Mouse (Mus musculus): Measurements from ENCODE around the gene Mid1ip1. TPM values are rescaled to one million over a fixed set of nuclear protein-coding genes. Genes with fewer than 3 reads are reported as not detected.

Gene Mid1ip1
- polyA plus RNA-seq (2015; fragmentation: Nextera tagmentation; extraction: Ambion mirVana) = 12.6 and 15.0 TPM in 2 replicates

DNA sequence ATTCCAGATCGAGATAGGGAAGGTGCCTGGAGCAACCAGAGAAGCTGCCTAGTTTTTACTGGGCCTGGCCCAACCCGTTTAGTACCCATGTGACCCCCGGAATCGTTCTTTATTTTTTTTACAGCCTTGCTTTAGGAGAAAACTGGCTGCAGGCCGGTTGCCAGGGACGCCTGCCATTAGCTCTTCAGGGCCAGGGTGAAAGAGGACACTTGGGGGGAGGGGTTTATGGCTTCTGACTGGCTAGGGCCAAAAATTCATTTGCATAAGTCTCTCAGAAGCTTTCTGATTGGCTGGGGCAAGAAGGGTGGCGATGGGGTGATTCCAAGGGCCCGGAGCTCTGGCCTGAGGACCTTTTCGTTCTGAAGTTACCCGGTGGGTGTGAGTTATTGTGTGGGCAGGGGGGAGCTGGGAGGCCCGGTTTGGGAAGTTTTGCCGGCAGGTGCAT is at the start of gene Mid1ip1:
Gene Mid1ip1 (plus strand): TSS at position 318 of the 445 bp plus-strand sequence.
- peak; percentile 60 for DNase-seq (ENCODE audit: low spot score)

DNA sequence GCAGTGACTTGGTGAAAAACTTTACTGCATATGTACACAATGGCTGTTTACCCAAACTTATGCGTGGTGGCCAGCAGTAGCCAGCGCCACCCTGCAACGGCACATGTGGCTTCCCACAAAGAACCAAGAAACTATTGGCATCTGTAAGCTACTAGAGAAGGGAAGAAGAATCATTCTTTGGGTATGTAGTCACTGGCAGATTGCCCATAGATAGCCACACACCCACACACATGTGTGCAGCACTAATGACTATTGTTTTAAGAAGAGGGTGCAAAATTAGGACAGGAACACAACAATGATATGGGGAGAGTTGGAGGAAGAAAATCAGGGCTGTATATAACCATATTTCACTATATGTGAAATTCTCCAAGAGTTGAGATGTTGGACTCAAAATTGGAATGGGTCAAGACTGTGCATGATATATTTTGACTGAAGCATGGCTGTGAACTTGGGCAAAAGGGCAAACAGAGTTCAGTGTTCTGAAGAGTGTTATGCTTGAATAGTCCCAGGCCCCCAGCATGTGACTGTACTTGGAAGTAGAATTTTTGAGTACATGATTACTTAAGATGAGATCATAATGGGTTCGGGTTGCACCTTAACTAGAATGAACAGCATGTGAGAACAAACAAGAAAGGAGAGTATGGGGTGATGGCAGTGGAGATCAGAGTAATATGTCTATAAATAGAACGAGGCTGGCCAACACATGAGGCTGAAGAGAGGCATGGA is 20.2 kb upstream of the Mid1ip1 start:
- DNase-seq (ENCODE audit: low spot score) = no peak

DNA sequence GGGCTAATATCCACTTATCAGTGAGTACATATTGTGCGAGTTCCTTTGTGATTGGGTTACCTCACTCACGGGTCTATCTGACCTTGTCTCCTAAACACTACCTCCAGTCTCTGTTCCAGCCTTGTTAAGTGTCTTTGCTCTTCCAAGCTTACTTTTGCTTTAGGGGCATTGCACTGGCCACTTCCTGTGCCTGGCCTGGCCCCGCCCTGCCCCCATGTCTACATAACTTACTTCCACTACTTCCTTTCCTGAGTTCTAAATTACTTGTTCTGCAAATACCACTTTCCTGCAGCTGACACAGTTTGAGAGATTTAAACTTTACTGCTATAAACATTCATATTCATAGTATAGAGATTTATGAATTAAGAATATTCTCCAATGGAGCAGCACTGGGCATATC is 8.1 kb upstream of the Mid1ip1 start:
- no peak for DNase-seq (ENCODE audit: low spot score)

DNA sequence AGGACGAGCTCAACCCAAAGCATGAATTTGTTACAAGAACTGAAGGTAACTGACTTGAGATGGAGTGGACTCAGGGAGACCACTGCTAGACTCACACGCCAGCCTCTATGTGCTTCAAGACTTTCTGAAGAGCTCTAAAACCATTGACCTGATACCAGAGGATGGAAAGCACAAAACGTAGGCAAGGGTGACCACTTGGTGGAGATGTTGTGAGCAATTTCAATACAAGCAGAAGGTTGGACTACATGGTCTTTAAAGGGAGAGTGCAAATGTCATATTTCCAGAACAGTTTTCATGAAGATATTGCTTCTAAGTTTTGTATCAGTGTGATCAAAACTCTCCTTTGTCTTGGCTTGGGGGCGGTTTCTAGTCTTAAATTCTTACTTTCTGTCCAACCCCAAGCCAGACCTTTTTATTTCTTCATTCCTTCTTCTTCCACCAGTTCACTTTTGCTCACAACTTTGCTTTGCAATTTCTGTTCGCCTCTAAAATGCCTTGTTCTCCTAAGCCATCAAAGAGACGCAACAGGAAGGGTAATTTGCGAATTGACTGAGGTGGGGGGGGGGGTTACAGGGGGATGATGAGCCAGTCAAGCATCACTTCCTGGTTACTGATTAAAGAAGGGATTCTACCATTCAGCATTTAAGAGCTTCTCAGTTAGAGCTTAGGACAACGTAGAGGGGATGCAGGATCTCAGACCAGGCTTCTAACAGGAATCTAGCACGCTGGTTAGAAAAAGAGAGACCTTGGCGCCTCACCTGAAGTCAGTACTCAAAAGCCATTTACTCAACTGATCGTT is 775 bp upstream of the Mid1ip1 start:
- peak; percentile 17 for DNase-seq (ENCODE audit: low spot score)

DNA sequence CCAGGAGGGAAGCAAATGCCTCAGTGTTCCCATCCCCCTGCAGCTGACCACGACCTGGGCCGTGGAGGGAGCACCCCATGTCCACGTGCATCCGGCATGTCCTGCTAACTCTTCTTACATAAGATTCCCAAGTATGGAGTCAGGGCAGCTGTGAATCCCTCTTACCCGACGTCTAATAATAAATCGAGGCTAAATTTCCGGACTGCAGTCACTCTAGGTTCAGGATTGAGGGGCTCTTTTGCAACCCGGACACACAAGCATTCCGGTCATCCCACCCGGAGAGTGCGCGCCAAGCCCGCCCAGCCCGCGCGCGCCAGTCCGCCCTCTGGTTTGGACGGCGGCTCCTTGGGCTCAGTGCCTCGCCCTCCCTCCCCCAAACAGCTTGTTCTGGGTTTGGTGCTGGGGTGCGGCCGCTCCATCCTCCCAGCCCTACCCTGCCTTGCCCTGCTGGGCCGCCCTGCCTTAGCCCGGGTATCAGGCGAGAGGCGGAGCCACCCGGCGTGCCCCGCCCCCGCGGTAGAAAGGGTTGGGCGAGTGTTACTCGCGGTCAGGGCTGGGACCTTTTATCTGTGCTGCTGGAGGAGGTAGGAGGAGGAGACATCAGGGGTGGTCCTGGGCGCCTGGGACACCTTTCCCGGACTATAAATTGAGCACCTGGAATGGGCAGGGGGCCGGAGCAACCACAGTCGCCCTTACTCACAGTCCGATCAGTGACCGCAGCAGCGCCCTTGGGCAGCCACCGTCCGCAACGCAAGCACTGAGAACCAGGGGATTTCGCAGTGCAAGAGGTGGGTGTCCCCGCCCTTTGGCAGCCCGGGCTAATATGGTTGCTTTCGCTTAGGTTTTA is 2.3 kb downstream of the Mid1ip1 start:
- DNase-seq (ENCODE audit: low spot score) = peak; percentile 58

DNA sequence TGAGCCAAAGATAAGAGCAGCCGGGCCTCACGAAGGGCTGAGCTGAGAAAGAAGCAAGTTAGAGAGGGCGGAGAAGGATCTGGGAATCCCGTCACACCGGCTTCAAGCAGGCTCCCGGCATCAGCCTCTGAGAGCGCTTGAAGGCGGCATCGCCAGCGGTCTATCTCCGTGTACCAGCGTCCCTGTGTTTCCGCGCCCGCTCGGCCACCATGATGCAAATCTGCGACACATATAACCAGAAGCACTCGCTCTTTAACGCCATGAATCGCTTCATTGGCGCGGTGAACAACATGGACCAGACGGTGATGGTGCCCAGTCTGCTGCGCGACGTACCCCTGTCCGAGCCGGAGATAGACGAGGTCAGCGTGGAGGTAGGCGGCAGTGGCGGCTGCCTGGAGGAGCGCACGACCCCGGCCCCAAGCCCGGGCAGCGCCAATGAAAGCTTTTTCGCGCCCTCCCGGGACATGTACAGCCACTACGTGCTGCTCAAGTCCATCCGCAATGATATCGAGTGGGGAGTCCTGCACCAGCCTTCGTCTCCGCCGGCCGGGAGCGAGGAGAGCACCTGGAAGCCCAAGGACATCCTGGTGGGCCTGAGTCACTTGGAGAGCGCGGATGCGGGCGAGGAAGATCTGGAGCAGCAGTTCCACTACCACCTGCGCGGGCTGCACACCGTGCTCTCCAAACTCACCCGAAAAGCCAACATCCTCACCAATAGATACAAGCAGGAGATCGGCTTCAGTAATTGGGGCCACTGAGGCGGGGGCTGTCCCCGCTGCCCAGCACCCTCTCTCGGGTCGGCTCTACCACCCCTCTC is 3.4 kb downstream of the Mid1ip1 start:
- DNase-seq (ENCODE audit: low spot score) = peak; percentile 20

DNA sequence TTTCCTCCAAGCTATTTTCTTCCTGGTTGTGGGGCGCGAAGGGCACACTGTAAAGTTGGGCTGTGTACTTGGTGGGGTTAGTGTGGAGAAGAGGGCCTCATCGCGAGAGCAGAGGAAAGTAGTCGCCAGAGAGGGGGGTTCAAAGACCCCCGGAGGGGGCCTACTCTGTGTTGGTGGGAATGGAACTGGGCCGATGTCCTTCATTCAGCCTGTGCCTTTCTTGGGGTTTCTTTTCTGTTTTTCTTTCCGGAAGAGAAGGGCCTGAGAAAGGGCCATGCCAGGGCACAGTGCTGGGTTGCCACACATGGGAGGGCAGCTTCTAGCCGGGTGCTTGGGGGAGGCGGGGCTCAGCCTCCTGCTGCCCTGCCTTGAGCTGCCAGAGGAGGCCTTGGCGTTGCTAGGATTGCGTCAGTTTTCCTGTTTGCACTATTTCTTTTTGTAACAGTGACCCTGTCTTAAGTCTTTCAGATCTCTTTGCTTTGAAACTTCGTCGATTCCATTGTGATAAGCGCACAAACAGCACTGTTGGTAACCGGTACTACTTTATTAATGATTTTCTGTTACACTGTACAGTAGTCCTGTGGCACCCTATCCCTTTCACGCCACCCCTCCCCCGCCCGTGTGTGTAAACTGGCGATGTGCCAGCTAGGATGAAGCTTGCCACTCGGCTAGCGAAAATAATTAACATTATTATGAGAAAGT is 4.2 kb downstream of the Mid1ip1 start:
- peak; percentile 57 for DNase-seq (ENCODE audit: low spot score)

DNA sequence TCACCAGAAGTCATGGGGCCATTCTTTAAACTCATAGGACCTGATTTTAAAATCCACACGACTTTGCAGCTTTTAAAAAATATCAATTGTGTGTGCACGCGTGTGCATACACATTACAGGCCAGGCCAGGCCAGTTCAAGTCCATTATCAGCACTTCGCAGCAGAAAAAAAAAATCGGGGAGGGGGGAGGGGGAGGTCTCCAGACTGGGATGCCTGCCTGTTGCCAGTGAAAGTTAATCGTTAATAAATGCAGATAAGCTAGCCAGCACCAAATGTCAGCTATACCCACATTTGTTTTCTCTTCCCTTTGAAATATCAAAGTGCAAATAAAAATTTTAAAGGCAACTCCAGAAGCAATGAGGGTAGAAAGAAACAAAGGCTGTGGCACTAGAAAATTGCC is 5.6 kb downstream of the Mid1ip1 start:
- DNase-seq (ENCODE audit: low spot score) = no peak

DNA sequence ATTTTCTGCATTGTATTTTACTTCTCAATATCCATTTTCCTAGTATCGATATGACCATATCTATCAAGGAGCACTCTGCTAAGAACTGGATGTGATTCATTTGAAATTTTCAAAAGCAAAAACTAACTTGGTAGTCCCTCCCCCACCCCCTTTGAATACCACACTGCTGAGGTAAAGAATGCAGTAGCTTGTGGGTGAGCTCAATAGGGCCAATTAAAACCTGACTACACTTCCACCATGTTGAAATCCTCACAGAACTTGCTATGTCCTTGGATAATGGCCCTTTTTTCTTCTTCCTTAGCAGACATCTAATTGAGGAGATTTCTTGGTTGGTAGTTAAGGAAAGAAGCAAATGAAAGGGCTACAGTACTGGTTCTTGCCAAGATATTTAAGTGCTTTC is 9.8 kb downstream of the Mid1ip1 start:
- DNase-seq (ENCODE audit: low spot score) = no peak

DNA sequence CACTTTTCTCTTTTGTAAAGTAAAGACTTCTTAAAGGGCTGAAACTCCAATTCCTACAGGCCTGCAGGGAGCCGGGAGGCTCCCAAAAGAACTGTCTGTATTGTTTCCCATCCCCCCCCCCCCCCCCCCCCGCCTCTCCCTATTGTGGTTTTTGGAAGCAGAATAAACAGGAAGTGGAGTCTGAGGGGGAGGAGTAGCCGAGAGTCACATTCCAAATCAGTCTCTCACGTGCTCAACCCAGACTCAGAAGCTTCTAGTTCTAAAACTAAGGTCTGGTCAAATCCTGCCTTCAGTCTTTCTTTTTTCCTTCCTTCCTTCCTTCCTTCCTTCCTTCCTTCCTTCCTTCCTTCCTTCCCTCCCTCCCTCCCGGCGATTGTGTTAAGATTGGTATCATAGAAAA is 14.7 kb downstream of the Mid1ip1 start:
- DNase-seq (ENCODE audit: low spot score) = no peak

DNA sequence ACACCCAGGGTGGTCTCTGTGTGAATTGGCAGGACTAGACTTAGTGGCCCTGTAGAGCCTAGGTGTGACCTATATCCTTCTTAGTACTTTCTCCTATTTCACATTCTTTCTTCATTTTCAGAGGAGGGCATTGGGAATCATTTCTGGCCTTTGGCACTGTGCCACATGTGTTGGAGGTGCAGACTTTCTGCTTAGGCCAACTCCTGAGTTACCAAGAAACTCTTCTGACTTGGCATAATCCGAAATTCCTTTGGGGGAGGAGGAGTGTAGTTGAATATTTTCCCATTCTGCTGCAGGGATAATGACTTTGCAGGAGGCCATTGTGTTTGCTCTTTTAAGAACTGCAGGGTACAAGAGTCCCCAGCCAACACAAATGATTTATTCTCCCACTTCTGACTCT is 19.6 kb downstream of the Mid1ip1 start:
- DNase-seq (ENCODE audit: low spot score) = no peak

DNA sequence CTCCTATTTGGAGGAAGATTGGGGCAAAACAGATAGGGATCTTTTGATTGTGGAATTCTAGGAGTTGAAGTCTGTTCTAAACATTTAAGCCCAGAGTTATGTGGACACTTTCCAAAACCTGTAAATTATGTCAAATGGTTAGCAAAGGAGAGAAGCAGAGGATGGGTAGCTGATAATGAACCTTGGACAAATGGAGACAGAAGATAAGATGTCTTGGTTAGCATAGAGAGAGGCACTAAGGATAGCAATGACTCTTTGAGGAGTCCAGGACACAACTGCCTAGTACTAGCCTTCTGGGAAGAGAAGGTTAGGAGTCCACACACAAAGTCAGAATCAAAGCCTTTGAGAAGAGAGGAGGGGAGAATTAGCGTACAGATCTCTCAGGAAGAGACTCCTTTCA is 20.1 kb downstream of the Mid1ip1 start:
- no peak for DNase-seq (ENCODE audit: low spot score)

DNA sequence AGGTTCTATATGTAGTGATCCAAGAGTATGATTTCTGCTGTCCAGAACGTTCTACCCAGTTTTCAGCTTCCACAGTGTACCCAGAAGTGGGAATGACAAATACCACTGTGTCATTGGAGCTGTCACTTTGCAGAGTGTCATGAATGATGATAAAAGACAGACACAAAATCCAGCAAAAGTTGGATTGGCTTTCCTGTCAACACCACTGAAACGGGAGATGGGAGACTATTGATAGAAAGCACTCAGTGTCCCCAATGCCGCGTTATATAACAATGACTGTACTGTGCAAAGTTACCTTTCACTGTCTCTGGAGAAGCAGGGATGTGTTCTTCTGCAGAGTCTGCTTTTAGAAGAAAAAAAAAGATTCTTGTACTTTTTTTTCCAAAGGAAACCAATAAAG is 44.1 kb downstream of the Mid1ip1 start:
- DNase-seq (ENCODE audit: low spot score) = no peak

DNA sequence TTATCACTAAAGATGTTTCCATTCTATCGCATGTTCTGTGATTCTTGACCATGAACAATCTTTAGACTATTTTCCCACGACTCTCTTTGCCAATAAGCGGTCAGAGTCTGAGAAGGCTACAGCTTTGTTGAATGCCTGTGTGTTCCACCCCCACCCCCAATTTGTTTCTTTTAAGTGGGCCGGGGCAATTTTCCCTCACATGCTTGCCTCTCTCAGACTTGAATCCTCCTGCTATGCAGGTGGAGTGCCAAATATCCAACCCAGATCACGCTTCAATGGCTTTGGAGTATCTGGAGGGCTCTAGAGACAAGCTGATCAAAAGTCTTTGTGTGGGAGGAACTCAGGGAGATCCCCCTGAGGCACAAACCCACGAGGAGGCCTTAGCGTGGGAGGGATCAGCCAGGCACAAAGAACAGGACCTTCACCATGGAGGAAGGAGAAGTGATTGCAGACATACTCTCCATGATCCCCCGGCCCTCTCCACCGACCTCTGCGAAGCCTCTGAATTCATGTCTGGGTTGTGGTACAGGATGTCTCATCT is 48.7 kb downstream of the Mid1ip1 start:
- no peak for DNase-seq (ENCODE audit: low spot score)

Other genes with a start within 250 kb of the Mid1ip1 start
- 9.5 and 11.1 TPM in 2 replicates for gene Tspan7, start 229.9 kb upstream of the Mid1ip1 start, polyA plus RNA-seq (2015; fragmentation: Nextera tagmentation; extraction: Ambion mirVana)